Mouse (Mus musculus) kidney, adult 2 months (tissue): ENCODE results near the gene Jmjd8. TPM values are rescaled to one million over a fixed set of nuclear protein-coding genes. Genes with fewer than 3 reads are reported as not detected.

Experiments used
- DNase-seq: peaks from one replicate; pipeline ENCODE4 v3.0.0; 2021
- H3K27ac ChIP-seq: fragments of 200-500 bp; 2 replicates; pipeline ENCODE4 v1.5.1; 2012; ENCODE audit warnings: low read depth, low read length, control low read depth, inconsistent platforms; ENCODE audit not compliant: insufficient read depth
- H3K27me3 ChIP-seq: fragments of 200-500 bp; replicated peaks from 2 replicates; pipeline ENCODE4 v1.6.1; 2012; ENCODE audit warnings: mild to moderate bottlenecking, moderate library complexity, low read length, inconsistent platforms; ENCODE audit not compliant: control insufficient read depth, insufficient read depth
- H3K36me3 ChIP-seq: fragments of 200-500 bp; 2 replicates; pipeline ENCODE4 v1.6.1; 2012; ENCODE audit warnings: mild to moderate bottlenecking, moderate library complexity, low read length, inconsistent platforms; ENCODE audit not compliant: control insufficient read depth, insufficient read depth
- H3K4me1 ChIP-seq: fragments of 200-500 bp; 2 replicates; pipeline ENCODE4 v1.6.1; 2011; ENCODE audit warnings: low read length; ENCODE audit not compliant: control insufficient read depth, insufficient read depth
- H3K4me3 ChIP-seq: fragments of 200-500 bp; 2 replicates; pipeline ENCODE4 v1.5.1; 2011; ENCODE audit warnings: mild to moderate bottlenecking, low read depth, low read length, control low read depth; ENCODE audit not compliant: insufficient read depth
- CTCF ChIP-seq: fragments of 200-500 bp; conservative IDR thresholded peaks from 2 replicates; pipeline ENCODE4 v1.5.1; 2011; ENCODE audit warnings: low read depth, mild to moderate bottlenecking, control low read depth, low read length, moderate library complexity, mixed read lengths; ENCODE audit not compliant: insufficient read depth, insufficient read length
- POLR2A ChIP-seq: fragments of 200-500 bp; IDR thresholded peaks from one replicate; pipeline ENCODE4 v1.6.1; 2011; ENCODE audit warnings: low read depth, low read length, control low read depth
- WGBS: fragments of 180-500 bp; shearing (Covaris S2); methylation state at CpG from one replicate; pipeline ENCODE4 v1.1.7; 2018; 5-methylcytosine and 5-hydroxymethylcytosine counted together
- polyA plus RNA-seq: library from polyadenylated mRNA; depleted of rRNA; stranded (reverse); fragments of >200 nt; gene quantifications from 2 replicates; pipeline ENCODE4 v1.2.3, GENCODE M21; 2012

Gene Jmjd8
- polyA plus RNA-seq, 1 experiment, result 132 TPM

GRCm38 (mm10) chr17:25839455-25840235 lies 11.0 kb downstream of the Jmjd8 start:
- Histone ChIP-seq H3K4me3 (no peak overlapping the region), H3K4me1 (peaks cover 37% of the 10 kb centered on the region), H3K36me3 (no peaks in the 10 kb centered on the region; the same call in 1 of the 2 replicates), H3K27me3 (no peaks in the 10 kb centered on the region), H3K27ac (peak overlapping the region; percentile 54; the same call in 1 of the 2 replicates)
- peak; percentile 81 for DNase-seq
- TF ChIP-seq CTCF, result no peak
- 58% methylated on average over 14 of the region's 14 CpGs for WGBS

- WGBS, result 87% methylated on average over 6 of the region's 6 CpGs
- no peak overlapping the region for H3K27ac ChIP-seq
Measured at GRCm38 (mm10) chr17:25840519-25840918, 11.9 kb downstream of the Jmjd8 start.

GRCm38 (mm10) chr17:25841117-25841880 lies 12.6 kb downstream of the Jmjd8 start, which contains the start of gene Gm20683:
Gm20683 (minus strand) TSS chr17:25841763.
- Histone ChIP-seq H3K4me3 (no peak within 1 kb of the TSS), H3K4me1 (peaks cover 25% of the 10 kb centered on the region), H3K27ac (no peak within 1 kb of the TSS), H3K27me3 (no peaks in the 10 kb centered on the region), H3K36me3 (no peaks in the 10 kb centered on the region; the same call in 1 of the 2 replicates)
- no peak for DNase-seq
- TF ChIP-seq POLR2A (no peak), CTCF (no peak)
- 88% methylated on average over 22 of the region's 22 CpGs for WGBS

More at GRCm38 (mm10) chr17:25840519-25840918, 11.9 kb downstream of the Jmjd8 start:
- H3K4me1 ChIP-seq, result peaks cover 33% of the 10 kb centered on the region
- H3K36me3 ChIP-seq, result no peaks in the 10 kb centered on the region; the same call in 1 of the 2 replicates
- TF ChIP-seq CTCF, result no peak
- no peak for TF ChIP-seq POLR2A
- no peak for DNase-seq
- no peak overlapping the region for H3K4me3 ChIP-seq
- no peaks in the 10 kb centered on the region for H3K27me3 ChIP-seq

- no peak overlapping the region for H3K27ac ChIP-seq
- no peak overlapping the region for H3K4me3 ChIP-seq
- peaks cover 20% of the 10 kb centered on the region for H3K4me1 ChIP-seq
- no peaks in the 10 kb centered on the region; the same call in 1 of the 2 replicates for H3K36me3 ChIP-seq
- WGBS, result 79% methylated on average over 3 of the region's 3 CpGs
- no peak for DNase-seq
- H3K27me3 ChIP-seq, result no peaks in the 10 kb centered on the region
- TF ChIP-seq CTCF, result no peak
- no peak for TF ChIP-seq POLR2A
Measured at GRCm38 (mm10) chr17:25842509-25842908, 13.8 kb downstream of the Jmjd8 start.

- H3K4me3 ChIP-seq, result peak overlapping the region; percentile 78
- no peaks in the 10 kb centered on the region for H3K27me3 ChIP-seq
- H3K36me3 ChIP-seq, result no peaks in the 10 kb centered on the region; the same call in 1 of the 2 replicates
- DNase-seq, result no peak
- WGBS, result 72% methylated on average over 4 of the region's 4 CpGs
- peaks cover 16% of the 10 kb centered on the region for H3K4me1 ChIP-seq
- TF ChIP-seq POLR2A (no peak), CTCF (no peak)
- H3K27ac ChIP-seq, result peak overlapping the region; percentile 77; the same call in 1 of the 2 replicates
Measured at GRCm38 (mm10) chr17:25843122-25843521, 14.5 kb downstream of the Jmjd8 start.

- DNase-seq, result peak; percentile 52
- WGBS, result under 1% methylated on average over 38 of the region's 38 CpGs
Measured at GRCm38 (mm10) chr17:25843636-25844395, 15.1 kb downstream of the Jmjd8 start.

More at GRCm38 (mm10) chr17:25843636-25844395, 15.1 kb downstream of the Jmjd8 start:
- H3K4me1 ChIP-seq, result peaks cover 13% of the 10 kb centered on the region
- H3K4me3 ChIP-seq, result peak overlapping the region; percentile 78
- no peaks in the 10 kb centered on the region for H3K27me3 ChIP-seq
- no peak for TF ChIP-seq CTCF
- TF ChIP-seq POLR2A, result no peak
- no peaks in the 10 kb centered on the region; the same call in 1 of the 2 replicates for H3K36me3 ChIP-seq
- H3K27ac ChIP-seq, result peak overlapping the region; percentile 77
